Mouse (Mus musculus): ENCODE measurements around the gene Zfp874a.
"Not testable (repeated sequence)": the region's sequence is repeated elsewhere in the genome, so short reads cannot be mapped to it uniquely, and the experiment has no call there.

Gene Zfp874a

DNA sequence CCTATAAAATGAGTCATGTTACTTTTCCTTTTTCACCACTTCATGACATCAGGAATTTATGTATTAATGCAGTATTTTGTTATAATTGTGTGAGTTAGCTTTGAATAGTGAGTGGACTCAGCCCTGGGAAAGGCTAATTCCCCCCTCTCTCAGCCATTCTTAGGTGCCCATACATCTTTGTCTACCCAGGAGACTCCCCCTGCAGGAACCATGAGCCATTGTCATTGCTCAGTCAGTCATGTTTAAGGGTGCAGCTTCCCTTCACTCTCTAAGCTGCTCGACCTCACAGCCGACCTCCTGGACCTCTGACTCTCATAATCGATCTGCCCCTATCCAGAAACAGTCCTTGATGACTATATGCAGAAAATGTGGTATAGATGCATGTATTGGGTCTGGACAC is 75.2 kb downstream of the Zfp874a start:
- DNase-seq (ENCODE audit: low spot score): not testable (repeated sequence)

GRCm38 (mm10) chr13:67375050-67375911 is 76.1 kb downstream of the Zfp874a start, which contains the start of the genes Gm28041 and Zfp456:
Gm28041 (minus strand) TSS chr13:67375733.
Zfp456 (minus strand) TSS chr13:67375810.
- peak; percentile 83 for DNase-seq (ENCODE audit: low spot score)

All from embryo, embryonic 10.5 days (tissue).